Mouse (Mus musculus) NIH3T3 (cell line): ENCODE results near the gene Exoc4.

Source experiments
- DNase-seq: peaks from one replicate; pipeline ENCODE4 v3.0.0-alpha.2; 2012; ENCODE audit warnings: low read depth

The Exoc4 gene

GRCm38 (mm10) chr6:33763970-33764369 is 515.1 kb downstream of the Exoc4 start:
- DNase-seq: no peak

- DNase-seq: no peak
Measured at GRCm38 (mm10) chr6:33769251-33769650, 520.4 kb downstream of the Exoc4 start.

GRCm38 (mm10) chr6:33770021-33770420 is 521.1 kb downstream of the Exoc4 start:
- DNase-seq: no peak

- no peak for DNase-seq
Measured at GRCm38 (mm10) chr6:33772551-33773315, 523.8 kb downstream of the Exoc4 start.

GRCm38 (mm10) chr6:33792604-33793003 is 543.7 kb downstream of the Exoc4 start:
- peak; percentile 14 for DNase-seq

GRCm38 (mm10) chr6:33801254-33801653 is 552.4 kb downstream of the Exoc4 start:
- no peak for DNase-seq

GRCm38 (mm10) chr6:33803481-33804098 is 554.7 kb downstream of the Exoc4 start:
- DNase-seq: no peak

- peak; percentile 90 for DNase-seq
Measured at GRCm38 (mm10) chr6:33804775-33805174, 555.9 kb downstream of the Exoc4 start.

GRCm38 (mm10) chr6:33806072-33806782 is 557.3 kb downstream of the Exoc4 start:
- no peak for DNase-seq

- no peak for DNase-seq
Measured at GRCm38 (mm10) chr6:33814386-33814785, 565.5 kb downstream of the Exoc4 start.

GRCm38 (mm10) chr6:33823171-33823570 is 574.3 kb downstream of the Exoc4 start:
- DNase-seq: no peak

GRCm38 (mm10) chr6:33823777-33824302 is 575.0 kb downstream of the Exoc4 start:
- DNase-seq: no peak

- DNase-seq: no peak
Measured at GRCm38 (mm10) chr6:33828499-33828898, 579.6 kb downstream of the Exoc4 start.

- DNase-seq: no peak
Measured at GRCm38 (mm10) chr6:33829261-33829660, 580.4 kb downstream of the Exoc4 start.

GRCm38 (mm10) chr6:33831276-33831675 is 582.4 kb downstream of the Exoc4 start:
- DNase-seq: no peak

- no peak for DNase-seq
Measured at GRCm38 (mm10) chr6:33832978-33833377, 584.1 kb downstream of the Exoc4 start.

GRCm38 (mm10) chr6:33836048-33836780 is 587.3 kb downstream of the Exoc4 start:
- peak; percentile 59 for DNase-seq

- DNase-seq: no peak
Measured at GRCm38 (mm10) chr6:33842901-33843300, 594.0 kb downstream of the Exoc4 start.

- DNase-seq: no peak
Measured at GRCm38 (mm10) chr6:33859049-33859448, 610.2 kb downstream of the Exoc4 start.

GRCm38 (mm10) chr6:33865752-33866151 is 616.9 kb downstream of the Exoc4 start:
- peak; percentile 64 for DNase-seq

GRCm38 (mm10) chr6:33866901-33867580 is 618.2 kb downstream of the Exoc4 start:
- DNase-seq: no peak
